Mouse (Mus musculus) frontal cortex, postnatal 36 days (tissue): Measurements from ENCODE around the gene Blmh.

ENCODE experiments used
- DNase-seq, 2 experiments: peaks; one replicate each; pipeline ENCODE4 v3.0.0; 2022; ENCODE audit warnings: low spot score in 2 of 2

Gene Blmh

DNA sequence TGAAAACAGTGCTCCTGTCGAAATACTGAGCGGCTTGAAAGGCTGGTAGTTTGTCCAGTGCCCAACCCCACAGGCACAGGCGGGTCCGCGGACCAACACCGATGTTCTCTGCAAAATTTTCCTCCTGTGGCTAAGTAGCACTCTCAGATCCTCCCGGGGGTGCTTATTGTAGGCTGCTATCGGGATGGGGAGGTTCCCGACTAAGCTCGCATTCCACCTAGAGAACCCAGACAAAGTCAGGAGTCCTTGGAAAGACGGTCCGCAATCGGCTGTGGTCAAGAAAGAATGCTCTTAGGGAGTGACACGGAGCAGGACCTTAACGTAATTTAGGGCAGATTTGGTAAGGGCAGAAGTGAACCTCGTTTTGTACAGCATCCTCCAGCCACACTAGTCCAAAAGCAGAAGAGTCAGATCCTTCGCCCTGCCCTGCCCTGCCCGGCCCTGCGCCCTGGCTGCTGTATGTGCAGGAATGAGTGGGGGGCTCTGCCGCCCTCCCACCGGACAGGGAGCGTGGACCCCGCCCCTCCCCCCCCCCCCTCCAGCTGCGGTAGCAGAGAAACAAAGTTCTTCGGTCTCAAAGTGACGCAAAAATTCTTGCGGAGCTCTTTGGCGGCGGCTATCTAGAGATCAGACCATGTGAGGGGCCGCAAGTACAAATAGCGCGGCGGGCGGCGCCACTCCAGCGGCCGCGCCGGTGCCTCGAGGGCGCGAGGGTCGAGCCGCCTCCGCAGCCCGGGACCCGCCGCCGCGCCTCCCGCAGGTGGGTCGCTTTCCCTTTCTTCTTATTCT is 73.5 kb downstream of the Blmh start, which contains the start of gene Slc6a4:
Gene Slc6a4 (plus strand): TSS at position 688 of the 789 bp plus-strand sequence.
- peak in 1 of 2 experiments; percentile 11 for DNase-seq

DNA sequence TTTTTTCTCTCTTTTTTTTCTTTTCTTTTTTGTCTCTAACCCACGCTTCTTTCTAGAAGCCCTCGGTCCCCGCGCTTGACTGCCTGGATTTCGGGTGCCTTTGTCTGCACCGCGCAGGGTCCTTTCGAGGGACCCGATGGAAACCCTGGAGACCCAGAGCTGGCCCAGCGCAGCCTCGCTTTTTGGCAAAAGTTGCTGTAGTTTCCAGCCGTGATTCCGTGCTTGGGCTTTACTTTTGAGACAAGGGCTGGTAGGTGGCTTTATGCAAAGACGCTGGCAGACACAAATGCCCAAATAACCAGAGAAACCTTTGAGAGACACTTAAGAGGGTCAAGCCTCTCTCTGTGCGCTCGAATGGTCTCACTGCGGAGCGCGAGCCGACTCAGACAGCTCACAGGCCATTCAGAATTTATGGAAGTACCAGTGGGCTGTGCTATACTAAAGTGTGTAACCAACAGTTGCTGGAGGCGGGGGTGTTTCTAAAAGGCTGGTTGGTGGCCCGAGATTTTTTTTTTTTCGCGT is 74.2 kb downstream of the Blmh start:
- DNase-seq, result peak in 1 of 2 experiments; percentile 22

DNA sequence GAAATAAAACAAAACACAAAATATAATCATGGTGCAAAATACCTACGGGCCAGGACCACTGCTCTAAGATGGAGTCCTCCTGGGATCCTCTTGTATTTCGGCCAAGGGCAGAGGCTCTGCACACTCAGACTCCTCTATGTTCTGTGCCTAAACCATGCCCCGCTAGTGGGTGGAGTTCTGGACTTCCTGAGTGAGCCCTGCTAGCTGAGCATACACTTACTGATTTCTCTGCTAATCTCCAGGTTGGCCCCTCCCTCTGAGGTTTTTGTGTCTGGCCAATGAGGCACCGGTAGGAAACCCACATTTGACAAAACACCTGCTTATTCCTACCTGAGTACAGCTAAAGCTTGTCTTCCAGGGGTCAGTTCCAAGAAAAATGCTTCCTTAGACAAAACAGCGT is 76.1 kb downstream of the Blmh start:
- no peak for DNase-seq

DNA sequence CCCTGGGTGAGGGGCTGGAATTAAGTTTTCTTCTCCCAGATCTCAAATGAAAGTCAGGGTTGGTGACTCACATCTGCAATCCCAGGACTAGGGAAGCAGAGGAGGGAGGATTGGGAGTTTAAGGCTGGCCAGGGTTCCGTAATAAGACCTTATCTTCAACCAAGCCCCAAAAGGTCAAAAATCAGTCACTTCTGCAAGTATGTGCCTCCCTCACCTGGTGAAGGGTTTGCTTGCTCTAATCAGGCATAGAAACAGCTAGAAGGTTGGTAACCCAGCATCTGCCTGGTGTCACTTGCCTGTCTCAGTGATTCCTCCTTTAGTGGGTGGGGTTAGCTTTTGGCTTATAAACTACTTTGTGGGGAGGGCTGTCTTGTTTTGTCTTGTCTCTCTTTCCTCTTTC is 77.8 kb downstream of the Blmh start:
- DNase-seq, result no peak

DNA sequence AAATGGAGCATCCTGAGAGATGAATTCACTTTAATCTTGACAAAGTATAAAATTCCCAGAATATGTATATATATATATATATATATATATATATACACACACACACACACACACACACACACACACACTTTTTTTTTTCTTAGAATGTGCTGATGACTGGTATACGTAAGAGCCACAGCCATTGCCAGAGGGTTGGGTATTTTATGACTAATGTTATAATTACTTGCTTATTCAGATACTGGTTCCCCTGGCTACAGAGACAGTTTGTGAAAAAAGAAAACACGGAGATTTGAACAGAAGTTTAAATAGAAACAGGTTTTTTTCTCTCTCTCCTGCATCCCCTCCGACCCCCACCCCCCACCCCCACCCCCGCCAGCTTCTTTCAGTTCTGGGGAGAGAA is 81.3 kb downstream of the Blmh start:
- no peak for DNase-seq

DNA sequence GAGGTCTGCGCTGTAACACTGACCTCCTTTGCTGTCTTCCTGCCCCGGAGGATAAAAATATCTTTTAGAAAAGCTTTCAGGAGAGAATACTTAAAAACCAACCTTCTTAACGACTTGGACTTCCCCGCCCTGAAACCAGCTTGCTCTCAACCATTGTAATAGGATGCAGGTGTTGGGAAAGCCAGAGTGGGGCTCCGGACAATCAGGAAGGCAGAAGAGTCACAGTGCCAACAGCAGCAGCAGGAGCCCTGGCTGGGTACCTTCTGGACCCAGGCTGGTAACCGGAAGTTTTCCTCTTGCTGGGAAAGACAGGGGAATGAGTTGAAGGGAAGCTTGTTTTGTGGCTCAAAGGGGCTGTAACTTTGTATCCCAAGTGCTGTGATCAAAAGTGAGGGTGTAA is 82.0 kb downstream of the Blmh start:
- DNase-seq, result no peak

DNA sequence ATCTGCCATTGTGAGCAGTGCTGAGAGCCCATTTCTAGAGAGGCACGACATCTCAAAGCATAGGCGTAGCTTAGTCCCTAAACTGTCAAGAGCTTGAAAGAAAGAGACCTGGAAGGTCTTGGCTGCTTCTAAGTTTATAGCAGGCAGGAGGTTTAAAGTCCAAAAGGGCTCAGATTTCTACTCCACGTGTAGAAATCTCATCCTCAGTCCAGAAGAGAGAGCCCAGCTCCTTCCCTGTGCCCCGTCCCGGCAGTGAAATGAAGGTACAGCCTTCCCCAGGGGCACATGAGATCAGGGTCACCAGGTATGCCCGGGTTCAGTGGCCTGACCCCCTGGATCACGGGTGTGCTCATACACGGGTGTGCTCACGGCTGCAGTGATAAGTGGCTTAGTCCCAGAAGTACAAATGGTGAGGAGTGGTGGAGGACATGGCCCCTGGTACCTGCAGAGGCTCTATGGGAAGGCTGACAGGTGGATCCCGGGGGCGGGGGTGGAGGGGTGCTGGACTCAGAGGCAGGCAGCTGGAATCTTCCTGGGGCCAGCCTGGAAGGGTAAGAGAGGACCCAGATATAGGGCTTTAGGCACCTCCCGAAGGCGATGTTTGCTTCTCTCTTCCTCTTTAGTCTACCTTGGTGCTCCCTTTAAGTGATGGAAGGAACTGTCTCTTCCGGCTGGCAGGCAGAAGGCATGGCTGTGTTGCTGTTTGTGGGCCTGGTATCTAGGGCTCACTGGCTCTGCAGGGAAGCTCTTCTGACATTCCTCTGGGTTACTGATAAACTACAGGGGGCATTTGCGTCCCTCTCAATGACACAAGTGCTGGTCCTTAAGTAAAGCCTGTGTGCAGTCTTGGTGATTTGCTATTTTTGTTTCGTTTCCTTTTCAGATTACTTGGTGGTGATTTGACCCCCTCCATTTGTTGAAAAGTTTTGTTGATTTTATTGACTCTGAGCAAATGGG is 84.7 kb downstream of the Blmh start:
- DNase-seq, result no peak

DNA sequence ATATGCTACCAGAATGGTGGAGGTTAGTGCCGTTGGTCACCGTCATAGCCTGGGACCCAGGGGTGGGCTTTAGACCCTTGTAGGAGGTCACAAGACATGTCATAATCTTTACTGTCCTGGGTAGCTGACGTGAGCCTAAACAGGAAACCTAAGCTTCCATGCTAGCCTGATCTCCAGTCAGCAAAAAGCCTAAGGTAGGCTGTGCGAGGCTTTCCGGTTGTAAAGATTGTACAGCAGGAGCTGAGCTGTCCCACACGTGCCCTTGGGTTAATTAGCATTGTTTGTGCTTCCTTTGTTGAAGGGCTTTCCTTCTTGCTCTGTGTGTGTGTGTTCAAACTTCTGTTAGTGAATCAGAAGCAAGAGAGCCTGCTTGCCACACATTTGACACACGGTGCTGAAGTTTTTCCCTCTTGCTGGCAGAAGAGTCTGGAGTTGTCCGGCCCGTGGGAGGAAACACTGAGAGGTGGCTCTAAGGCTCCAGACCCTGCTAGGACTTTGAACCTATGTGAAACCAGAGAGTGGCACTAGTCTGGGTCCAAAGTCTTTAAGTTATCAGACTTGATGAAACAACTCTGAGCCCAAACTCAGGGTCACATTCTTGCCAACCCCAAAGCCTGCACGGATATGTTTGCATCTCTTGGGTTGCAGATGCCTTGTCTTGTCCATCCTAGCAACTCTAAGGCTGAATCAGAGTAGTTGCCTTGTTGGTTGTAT is 86.3 kb downstream of the Blmh start:
- no peak for DNase-seq

DNA sequence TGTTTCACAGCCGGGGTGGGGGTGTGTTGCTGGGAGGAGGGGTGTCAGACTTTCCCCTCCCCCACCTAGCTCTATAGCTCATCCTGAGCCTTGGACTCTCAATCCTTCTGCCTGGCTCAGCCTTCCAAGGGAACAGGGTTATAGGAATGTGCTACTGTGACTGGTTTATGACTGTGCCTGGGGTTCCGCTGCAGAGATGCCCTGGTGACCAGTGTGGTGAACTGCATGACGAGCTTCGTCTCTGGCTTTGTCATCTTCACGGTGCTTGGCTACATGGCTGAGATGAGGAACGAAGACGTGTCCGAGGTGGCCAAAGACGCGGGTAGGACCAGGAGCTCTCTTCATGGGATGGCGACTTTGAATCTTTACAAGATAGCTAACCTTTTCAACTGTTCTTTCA is 93.4 kb downstream of the Blmh start:
- no peak for DNase-seq

DNA sequence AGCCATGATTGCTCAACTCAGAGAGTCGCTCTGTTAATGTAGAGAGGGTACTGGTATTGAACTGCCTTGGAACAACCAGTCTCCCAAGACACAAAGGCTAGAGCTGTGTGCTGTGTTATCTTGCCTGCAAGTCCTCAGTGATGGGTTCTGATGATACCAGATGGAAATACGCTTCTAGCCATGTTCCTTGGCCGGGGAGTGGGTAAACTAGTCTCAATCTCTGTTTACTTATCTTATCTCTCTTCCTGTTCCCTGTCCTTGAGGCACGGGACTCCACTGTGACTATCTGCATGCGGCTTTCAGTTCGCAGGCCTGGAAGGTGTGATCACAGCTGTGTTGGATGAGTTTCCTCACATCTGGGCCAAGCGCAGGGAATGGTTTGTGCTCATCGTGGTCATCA is 94.9 kb downstream of the Blmh start:
- no peak for DNase-seq

DNA sequence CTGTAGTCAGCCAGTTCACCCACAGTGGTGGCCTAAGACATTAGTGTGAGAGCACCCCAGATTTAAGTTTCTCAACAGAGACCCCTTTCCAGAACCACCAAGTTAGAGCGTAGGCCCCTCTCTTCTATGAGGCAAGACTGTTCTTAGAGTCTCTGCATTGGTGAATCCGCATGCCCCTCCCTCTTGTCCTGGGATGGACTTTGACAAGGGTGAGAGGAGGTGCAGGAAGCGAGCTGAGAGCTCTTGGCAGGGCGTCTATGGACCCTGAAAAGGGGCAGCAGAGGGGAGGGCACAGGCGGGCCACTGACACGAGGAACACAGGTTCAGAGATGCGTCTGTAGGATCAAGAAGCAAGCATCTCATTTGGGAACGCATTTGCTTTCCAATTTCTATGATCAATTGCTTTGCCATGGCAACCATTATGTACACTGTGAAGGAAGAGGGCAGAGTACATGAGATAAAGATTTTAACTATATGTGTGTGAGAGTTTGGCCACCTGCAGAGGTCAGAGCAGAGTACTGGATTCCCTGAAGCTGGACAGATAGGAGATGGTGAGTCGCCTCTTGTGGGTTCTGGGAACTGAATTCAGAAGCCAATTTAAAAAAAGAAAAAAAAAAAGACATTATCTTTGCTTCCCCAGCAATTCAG is 97.3 kb downstream of the Blmh start:
- DNase-seq, result no peak

DNA sequence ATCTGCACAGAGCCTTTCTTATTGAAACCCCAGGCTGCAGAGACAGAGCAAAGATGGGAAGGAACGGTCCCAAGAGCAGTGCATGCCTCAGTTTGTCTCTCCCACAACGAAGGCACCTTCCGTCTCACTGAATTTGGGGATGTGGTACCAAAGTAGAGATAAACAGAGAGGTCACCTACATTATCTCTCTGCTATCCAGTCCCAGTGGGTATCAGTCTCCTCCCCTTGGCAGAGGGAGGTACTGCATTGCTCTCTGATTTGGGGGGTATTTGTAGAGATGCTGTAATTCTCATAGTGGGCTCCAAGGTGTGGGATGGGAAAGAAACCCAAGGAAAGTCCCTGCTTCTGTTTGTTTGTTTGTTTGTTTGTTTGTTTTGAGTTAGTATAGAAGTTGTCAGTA is 102.0 kb downstream of the Blmh start:
- no peak for DNase-seq

DNA sequence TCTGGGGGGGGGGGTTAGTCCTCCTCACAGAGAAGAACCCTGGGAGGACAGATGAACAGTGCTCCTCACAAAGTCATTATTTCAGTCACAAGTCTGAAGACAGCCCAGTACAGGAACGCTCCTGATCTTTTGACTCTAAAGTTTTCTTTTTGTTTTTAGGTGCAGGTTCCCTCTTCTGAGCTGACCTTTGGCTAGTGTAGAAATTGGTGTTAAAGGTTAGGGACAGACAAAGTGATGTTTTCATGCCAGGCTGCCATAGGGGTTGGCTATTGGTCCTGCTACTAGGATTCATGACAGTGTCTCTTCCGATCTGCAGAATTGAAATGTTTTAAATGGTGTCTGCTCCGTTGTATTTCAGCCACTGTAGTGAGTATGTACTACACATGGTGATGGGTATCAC is 103.5 kb downstream of the Blmh start:
- DNase-seq, result no peak

DNA sequence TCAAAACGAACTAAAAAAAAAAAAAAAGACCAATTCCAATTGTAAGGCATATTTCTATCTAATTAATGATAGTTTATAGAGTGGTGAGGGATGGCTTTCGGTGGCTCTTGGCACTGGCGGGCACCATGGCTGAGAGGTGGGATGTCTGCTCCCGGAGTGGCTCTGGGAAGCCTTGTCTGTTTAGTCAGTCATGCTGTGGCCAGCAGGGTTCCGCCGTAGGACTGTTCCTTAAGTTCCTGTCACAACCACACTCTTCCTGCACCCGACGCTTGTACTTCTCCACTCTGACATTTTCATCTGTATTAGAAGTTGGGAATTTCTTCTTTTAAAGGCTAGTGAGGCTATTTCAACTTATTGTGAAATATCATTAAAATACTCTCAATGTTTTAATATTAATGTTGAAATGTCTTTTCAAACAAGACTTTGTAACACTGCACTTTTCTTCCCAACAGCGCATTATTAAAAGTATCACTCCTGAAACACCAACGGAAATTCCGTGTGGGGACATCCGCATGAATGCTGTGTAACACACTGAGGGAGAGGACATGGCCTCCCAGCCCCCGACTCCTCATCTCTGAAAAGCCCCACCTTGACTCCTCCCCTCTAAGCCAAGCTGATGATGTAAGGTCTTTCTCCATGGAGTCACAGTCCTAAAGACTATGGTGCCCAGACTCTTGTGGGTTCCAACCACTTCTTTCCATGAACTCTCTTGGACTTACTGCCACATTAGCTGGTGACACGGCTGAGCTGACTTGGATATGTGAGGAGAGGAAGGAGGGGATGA is 106.7 kb downstream of the Blmh start:
- DNase-seq, result no peak
